Comparison of ENCODE assay signal across 8 mouse cellular contexts in genomic region chr14:19858808-19859776, GRCm38 (mm10). TPM values are rescaled to one million over a fixed set of nuclear protein-coding genes. Genes with fewer than 3 reads are reported as not detected.
DNase-seq lines count a peak whose midpoint lies in the region; ATAC-seq lines count a peak whose summit lies in the region.

No protein-coding gene starts in this region.

- peak; percentile 40; the same call in 1 of the 2 replicates for ATAC-seq in midbrain, embryonic 14.5 days (ENCODE audit: low FRiP score, low TSS enrichment)
- ATAC-seq in midbrain, embryonic 11.5 days (ENCODE audit: low FRiP score), result no peak

- H3K27me3 ChIP-seq in midbrain, embryonic 14.5 days (ENCODE audit: control insufficient read depth, insufficient read depth, low read length), result no peaks in the 10 kb centered on the region
- no peaks in the 10 kb centered on the region for H3K27me3 ChIP-seq in midbrain, embryonic 11.5 days (ENCODE audit: control insufficient read depth, insufficient read depth, low read length)

- H3K4me3 ChIP-seq in midbrain, embryonic 14.5 days (replicated peaks; ENCODE audit: low read depth, low read length), result no peak overlapping the region
- H3K4me3 ChIP-seq in midbrain, embryonic 11.5 days (ENCODE audit: low read depth, low read length), result no peak overlapping the region

- intact Hi-C loops in left cerebral cortex, postnatal 25 days (cut with DNase I), result loop anchor here (5.0 kb wide), 2 partner anchors 118 to 208 kb away; partner anchors contain the start of gene Gng2
- intact Hi-C loops in gastrocnemius, postnatal 14 days (cut with DNase I; ENCODE audit: low total_unique reads), result no loop called here

- WGBS in midbrain, embryonic 14.5 days, result 55% methylated on average over 8 of the region's 8 CpGs
- 63% methylated on average over 8 of the region's 8 CpGs for WGBS in midbrain, embryonic 11.5 days

- no peaks in the 10 kb centered on the region for H3K36me3 ChIP-seq in midbrain, embryonic 14.5 days (ENCODE audit: control insufficient read depth, insufficient read depth, low read length)
- H3K36me3 ChIP-seq in midbrain, embryonic 11.5 days (ENCODE audit: control insufficient read depth, insufficient read depth, low read length), result no peaks in the 10 kb centered on the region

- H3K9ac ChIP-seq in midbrain, embryonic 14.5 days (replicated peaks; ENCODE audit: low read length), result no peak overlapping the region
- H3K9ac ChIP-seq in midbrain, embryonic 11.5 days (ENCODE audit: low read length), result no peak overlapping the region

- H3K4me2 ChIP-seq in midbrain, embryonic 14.5 days (ENCODE audit: low read length), result no peak overlapping the region
- no peak overlapping the region for H3K4me2 ChIP-seq in midbrain, embryonic 11.5 days

- H3K4me1 ChIP-seq in midbrain, embryonic 14.5 days (ENCODE audit: control insufficient read depth, insufficient read depth, low read length), result no peaks in the 10 kb centered on the region
- H3K4me1 ChIP-seq in midbrain, embryonic 11.5 days (ENCODE audit: control insufficient read depth, insufficient read depth, low read length), result no peaks in the 10 kb centered on the region

- H3K27ac ChIP-seq in midbrain, embryonic 14.5 days (replicated peaks; ENCODE audit: low read depth, low read length), result no peak overlapping the region
- no peak overlapping the region for H3K27ac ChIP-seq in midbrain, embryonic 11.5 days (ENCODE audit: low read depth, low read length)

- no peaks in the 10 kb centered on the region for H3K9me3 ChIP-seq in midbrain, embryonic 14.5 days (ENCODE audit: control insufficient read depth, low read length)
- H3K9me3 ChIP-seq in midbrain, embryonic 11.5 days (ENCODE audit: control insufficient read depth, low read length), result no peaks in the 10 kb centered on the region

- peak; percentile 57 for DNase-seq in embryo, embryonic 11 days
- DNase-seq in embryo, embryonic 9.5 days (ENCODE audit: extremely low spot score), result no peak
- DNase-seq in midbrain, embryonic 14.5 days, result peak; percentile 83
- DNase-seq in midbrain, embryonic 11.5 days (ENCODE audit: low spot score, missing footprints), result no peak
- peak; percentile 24 to 76 for DNase-seq in frontal cortex, adult 2 months (ENCODE audit: extremely low spot score in 1 of 2, low spot score in 1 of 2)
- DNase-seq in left cerebral cortex, postnatal 25 days (ENCODE audit: low spot score in 2 of 2), result peak; percentile 63 to 68
- DNase-seq in urinary bladder, postnatal 4 days (ENCODE audit: low spot score in 2 of 2), result no peak
- no peak for DNase-seq in gastrocnemius, postnatal 14 days

RNA-seq across cellular contexts. Expression of gene Rtraf, which starts 35.5 kb away (rescaled TPM):
- polyA plus RNA-seq in midbrain, embryonic 14.5 days (2014; fragmentation: Nextera tagmentation; extraction: Ambion mirVana), result 178 and 196 TPM in 2 replicates
- 277 and 280 TPM in 2 replicates for polyA plus RNA-seq in midbrain, embryonic 11.5 days (2014; fragmentation: Nextera tagmentation; extraction: Ambion mirVana)
- polyA plus RNA-seq in frontal cortex, adult 2 months (2012; rRNA removed), result 67.3 and 68.3 TPM in 2 replicates
- 10 to 100 TPM; 41.4 to 44.9 TPM for total RNA-seq in left cerebral cortex, postnatal 25 days (2021)
- 10 to 100 TPM; 68.0 to 70.2 TPM for total RNA-seq in gastrocnemius, postnatal 14 days (2021)

Comparison
In these comparisons a context has a peak if more than half of its experiments do, and no peak if none do; other contexts are left out.
1. DNase-seq: peak in embryo, embryonic 11 days (single experiment), midbrain, embryonic 14.5 days (single experiment), frontal cortex, adult 2 months (2 of 2) and left cerebral cortex, postnatal 25 days (2 of 2); none in embryo, embryonic 9.5 days (single experiment), midbrain, embryonic 11.5 days (single experiment), urinary bladder, postnatal 4 days (0 of 2) and gastrocnemius, postnatal 14 days (single experiment).